Mouse (Mus musculus) erythroblast, embryonic 14.5 days (primary cell): ENCODE data around the gene Sirt4. TPM values are rescaled to one million over a fixed set of nuclear protein-coding genes. Genes with fewer than 3 reads are reported as not detected.
A peak's percentile ranks its signal among the peaks of the same experiment; 100 is the strongest.

ENCODE experiments used
- H3K27me3 ChIP-seq: 2 replicates; pipeline ENCODE4 v1.6.1; 2012; ENCODE audit warnings: inconsistent platforms; ENCODE audit not compliant: control insufficient read depth
- H3K36me3 ChIP-seq: 2 replicates; pipeline ENCODE4 v1.6.1; 2012; ENCODE audit warnings: mild to moderate bottlenecking, inconsistent platforms; ENCODE audit not compliant: control insufficient read depth
- H3K4me1 ChIP-seq: 2 replicates; pipeline ENCODE4 v1.6.1; 2012; ENCODE audit warnings: inconsistent platforms; ENCODE audit not compliant: control insufficient read depth
- H3K4me3 ChIP-seq: replicated peaks from 2 replicates; pipeline ENCODE3; 2012; ENCODE audit warnings: moderate library complexity, mild to moderate bottlenecking, inconsistent platforms
- H3K9me3 ChIP-seq: 2 replicates; pipeline ENCODE4 v1.6.1; 2012; ENCODE audit warnings: low read length, inconsistent platforms, mixed read lengths; ENCODE audit not compliant: control insufficient read depth
- GATA1 ChIP-seq: IDR thresholded peaks from 2 replicates; pipeline ENCODE4 v1.6.1; 2012; ENCODE audit warnings: low read length, inconsistent platforms, mixed read lengths
- TAL1 ChIP-seq: IDR thresholded peaks from 3 replicates; pipeline ENCODE4 v1.6.1; 2012; ENCODE audit warnings: low read length, inconsistent platforms, mixed read lengths
- polyA plus RNA-seq: library from polyadenylated mRNA; stranded (reverse); fragments of >175 nt; gene quantifications from 2 replicates; pipeline ENCODE4 v1.2.3, GENCODE M21; 2012

Gene Sirt4
- polyA plus RNA-seq, 1 experiment = 0.23 TPM

- Histone ChIP-seq H3K4me3 (no peak overlapping the region), H3K4me1 (peaks cover 35% of the 10 kb centered on the region)
These were observed 32.4 kb upstream of the Sirt4 start for GRCm38 (mm10) chr5:115516908-115517307.

GRCm38 (mm10) chr5:115516081-115516907 is 31.8 kb upstream of the Sirt4 start:
- TF ChIP-seq GATA1 (no peak), TAL1 (no peak)
- Histone ChIP-seq H3K36me3 (no peaks in the 10 kb centered on the region; the same call in none of the 2 replicates), H3K27me3 (no peaks in the 10 kb centered on the region), H3K4me1 (peaks cover 29% of the 10 kb centered on the region), H3K4me3 (peak overlapping the region; percentile 14), H3K9me3 (no peaks in the 10 kb centered on the region)

More at GRCm38 (mm10) chr5:115516908-115517307, 32.4 kb upstream of the Sirt4 start:
- Histone ChIP-seq H3K27me3 (no peaks in the 10 kb centered on the region), H3K9me3 (no peaks in the 10 kb centered on the region), H3K36me3 (no peaks in the 10 kb centered on the region; the same call in none of the 2 replicates)
- TF ChIP-seq GATA1 = no peak
- TF ChIP-seq TAL1 = no peak

GRCm38 (mm10) chr5:115514896-115515587 is 30.5 kb upstream of the Sirt4 start:
- TF ChIP-seq TAL1 = no peak
- TF ChIP-seq GATA1 = no peak
- Histone ChIP-seq H3K27me3 (no peaks in the 10 kb centered on the region), H3K9me3 (no peaks in the 10 kb centered on the region), H3K4me1 (peaks cover 17% of the 10 kb centered on the region), H3K36me3 (no peaks in the 10 kb centered on the region; the same call in none of the 2 replicates), H3K4me3 (no peak overlapping the region)

- Histone ChIP-seq H3K27me3 (no peaks in the 10 kb centered on the region), H3K9me3 (no peaks in the 10 kb centered on the region), H3K4me3 (no peak overlapping the region), H3K4me1 (peaks cover 21% of the 10 kb centered on the region), H3K36me3 (no peaks in the 10 kb centered on the region; the same call in none of the 2 replicates)
- no peak for TF ChIP-seq TAL1
These were observed 29.8 kb upstream of the Sirt4 start for GRCm38 (mm10) chr5:115514346-115514745.

- Histone ChIP-seq H3K9me3 (no peaks in the 10 kb centered on the region), H3K27me3 (peaks cover 2% of the 10 kb centered on the region), H3K36me3 (no peaks in the 10 kb centered on the region; the same call in 1 of the 2 replicates), H3K4me3 (no peak overlapping the region), H3K4me1 (peaks cover 23% of the 10 kb centered on the region)
- TF ChIP-seq TAL1 (no peak), GATA1 (no peak)
These were observed 29.2 kb upstream of the Sirt4 start for GRCm38 (mm10) chr5:115513721-115514120.

- peaks cover 6% of the 10 kb centered on the region for H3K27me3 ChIP-seq
- H3K36me3 ChIP-seq = no peaks in the 10 kb centered on the region; the same call in 1 of the 2 replicates
- H3K4me3 ChIP-seq = no peak overlapping the region
- TF ChIP-seq TAL1 = no peak
- no peak for TF ChIP-seq GATA1
- H3K9me3 ChIP-seq = no peaks in the 10 kb centered on the region
- H3K4me1 ChIP-seq = peaks cover 27% of the 10 kb centered on the region
These were observed 28.7 kb upstream of the Sirt4 start for GRCm38 (mm10) chr5:115513246-115513645.

- no peak overlapping the region for H3K4me3 ChIP-seq
- H3K9me3 ChIP-seq = no peaks in the 10 kb centered on the region
- no peak for TF ChIP-seq TAL1
- no peak for TF ChIP-seq GATA1
- H3K27me3 ChIP-seq = peaks cover 12% of the 10 kb centered on the region
- H3K4me1 ChIP-seq = peaks cover 33% of the 10 kb centered on the region
- H3K36me3 ChIP-seq = no peaks in the 10 kb centered on the region; the same call in 1 of the 2 replicates
These were observed 27.9 kb upstream of the Sirt4 start for GRCm38 (mm10) chr5:115512375-115512774.

GRCm38 (mm10) chr5:115509790-115510689 is 25.5 kb upstream of the Sirt4 start:
- no peak overlapping the region for H3K4me3 ChIP-seq
- H3K4me1 ChIP-seq = peaks cover 36% of the 10 kb centered on the region
- H3K36me3 ChIP-seq = no peaks in the 10 kb centered on the region
- no peaks in the 10 kb centered on the region for H3K9me3 ChIP-seq
- H3K27me3 ChIP-seq = peaks cover 23% of the 10 kb centered on the region
- TF ChIP-seq TAL1 (no peak), GATA1 (no peak)
